Mouse (Mus musculus) heart, adult 2 months (tissue): Measurements from ENCODE around the gene Cebpb.

ENCODE experiments used
- CTCF ChIP-seq: fragments of 200-600 bp; IDR thresholded peaks from 2 replicates; pipeline ENCODE4 v1.8.1; 2022; ENCODE audit warnings: antibody characterized with exemption, mild to moderate bottlenecking, moderate library complexity
- EP300 ChIP-seq: fragments of 200-500 bp; IDR thresholded peaks from 2 replicates; pipeline ENCODE4 v1.6.1; 2011; ENCODE audit warnings: low read depth, low read length, control low read depth; ENCODE audit not compliant: insufficient read depth
- POLR2A ChIP-seq: fragments of 200-500 bp; IDR thresholded peaks from 2 replicates; pipeline ENCODE4 v1.6.1; 2011; ENCODE audit warnings: mild to moderate bottlenecking, low read depth, low read length, control low read depth; ENCODE audit not compliant: insufficient read depth

- TF ChIP-seq POLR2A (no peak), CTCF (no peak), EP300 (no peak)
Measured at GRCm38 (mm10) chr2:167702126-167702525, 13.4 kb downstream of the Cebpb start.
